Mouse (Mus musculus) liver, adult 2 months (tissue): ENCODE data around the gene Prune2. TPM values are rescaled to one million over a fixed set of nuclear protein-coding genes. Genes with fewer than 3 reads are reported as not detected.

Experiments
- DNase-seq: peaks from one replicate; pipeline ENCODE4 v3.0.0-alpha.2; 2011; ENCODE audit warnings: low read depth, low spot score; ENCODE audit errors: extremely low read depth
- H3K27ac ChIP-seq: fragments of 200-500 bp; replicated peaks from 2 replicates; pipeline ENCODE4 v1.5.1; 2012; ENCODE audit warnings: low read depth, mild to moderate bottlenecking, control low read depth, inconsistent platforms, low read length; ENCODE audit not compliant: insufficient read depth
- H3K27me3 ChIP-seq: fragments of 200-500 bp; 2 replicates; pipeline ENCODE4 v1.6.1; 2012; ENCODE audit warnings: mild to moderate bottlenecking, moderate library complexity, low read length, inconsistent platforms; ENCODE audit not compliant: control insufficient read depth, insufficient read depth
- H3K36me3 ChIP-seq: fragments of 200-500 bp; 2 replicates; pipeline ENCODE4 v1.6.1; 2012; ENCODE audit warnings: low read length, inconsistent platforms; ENCODE audit not compliant: control insufficient read depth, insufficient read depth
- H3K4me1 ChIP-seq: fragments of 200-500 bp; 2 replicates; pipeline ENCODE4 v1.6.1; 2011; ENCODE audit warnings: low read length; ENCODE audit not compliant: control insufficient read depth, insufficient read depth
- H3K4me3 ChIP-seq: fragments of 200-500 bp; 2 replicates; pipeline ENCODE4 v1.5.1; 2011; ENCODE audit warnings: low read depth, mild to moderate bottlenecking, control low read depth, low read length, moderate library complexity; ENCODE audit not compliant: insufficient read depth
- H3K79me2 ChIP-seq: fragments of 200-500 bp; 2 replicates; pipeline ENCODE4 v1.6.1; 2012; ENCODE audit warnings: inconsistent platforms, mild to moderate bottlenecking, low read length, moderate library complexity; ENCODE audit not compliant: control insufficient read depth, insufficient read depth
- H3K9ac ChIP-seq: fragments of 200-500 bp; 2 replicates; pipeline ENCODE4 v1.6.1; 2012; ENCODE audit warnings: low read depth, mild to moderate bottlenecking, control low read depth, inconsistent platforms, low read length
- CTCF ChIP-seq: fragments of 200-500 bp; IDR thresholded peaks from 2 replicates; pipeline ENCODE4 v1.5.1; 2011; ENCODE audit warnings: low read depth, low read length, control low read depth
- POLR2A ChIP-seq: fragments of 200-500 bp; IDR thresholded peaks from 2 replicates; pipeline ENCODE4 v1.6.1; 2011; ENCODE audit warnings: low read length, control low read depth; ENCODE audit not compliant: insufficient read depth; ENCODE audit errors: extremely low read depth
- WGBS: fragments of 180-500 bp; shearing (Covaris S2); methylation state at CpG from one replicate; pipeline ENCODE4 v1.1.7; 2018; 5-methylcytosine and 5-hydroxymethylcytosine counted together
- polyA plus RNA-seq: library from polyadenylated mRNA; depleted of rRNA; stranded (reverse); fragments of >200 nt; gene quantifications from 2 replicates; pipeline ENCODE4 v1.2.3, GENCODE M21; 2012
- total RNA-seq: library from RNA; depleted of rRNA; stranded (reverse); fragments of >200 nt; gene quantifications from 2 replicates; pipeline ENCODE4 v1.2.3, GENCODE M21; 2014

Prune2 gene
- total and polyA plus RNA-seq, 2 experiments = 0.06 to 0.55 TPM

- no peak for DNase-seq
- TF ChIP-seq POLR2A (no peak), CTCF (no peak)
- Histone ChIP-seq H3K4me1 (no peaks in the 10 kb centered on the region), H3K9ac (no peak overlapping the region), H3K27ac (no peak overlapping the region), H3K4me3 (no peak overlapping the region), H3K27me3 (no peaks in the 10 kb centered on the region; the same call in 1 of the 2 replicates), H3K79me2 (no peaks in the 10 kb centered on the region), H3K36me3 (no peaks in the 10 kb centered on the region)
- WGBS = 69% methylated on average over 7 of the region's 7 CpGs
Measured at GRCm38 (mm10) chr19:17250801-17251200, 294.9 kb downstream of the Prune2 start.

- Histone ChIP-seq H3K36me3 (no peaks in the 10 kb centered on the region), H3K4me1 (no peaks in the 10 kb centered on the region)
- 87% methylated on average over 8 of the region's 8 CpGs for WGBS
Measured at GRCm38 (mm10) chr19:17251453-17251852, 295.5 kb downstream of the Prune2 start.

GRCm38 (mm10) chr19:17252845-17253244 lies 296.9 kb downstream of the Prune2 start:
- H3K4me3 ChIP-seq = no peak overlapping the region
- DNase-seq = peak; percentile 13
- no peaks in the 10 kb centered on the region for H3K79me2 ChIP-seq
- H3K27me3 ChIP-seq = no peaks in the 10 kb centered on the region; the same call in 1 of the 2 replicates
- no peak for TF ChIP-seq POLR2A
- no peak for TF ChIP-seq CTCF
- no peaks in the 10 kb centered on the region for H3K36me3 ChIP-seq
- 54% methylated on average over 3 of the region's 3 CpGs for WGBS
- no peak overlapping the region for H3K27ac ChIP-seq
- no peaks in the 10 kb centered on the region for H3K4me1 ChIP-seq
- H3K9ac ChIP-seq = no peak overlapping the region

More at GRCm38 (mm10) chr19:17251453-17251852, 295.5 kb downstream of the Prune2 start:
- DNase-seq = peak; percentile 9
- no peaks in the 10 kb centered on the region for H3K79me2 ChIP-seq
- no peaks in the 10 kb centered on the region; the same call in 1 of the 2 replicates for H3K27me3 ChIP-seq
- H3K9ac ChIP-seq = no peak overlapping the region
- no peak overlapping the region for H3K4me3 ChIP-seq
- H3K27ac ChIP-seq = peak overlapping the region; percentile 35; the same call in 1 of the 2 replicates
- TF ChIP-seq POLR2A (no peak), CTCF (no peak)

GRCm38 (mm10) chr19:17255511-17255910 lies 299.6 kb downstream of the Prune2 start:
- Histone ChIP-seq H3K79me2 (no peaks in the 10 kb centered on the region), H3K27ac (no peak overlapping the region), H3K27me3 (no peaks in the 10 kb centered on the region; the same call in 1 of the 2 replicates), H3K9ac (no peak overlapping the region), H3K4me1 (no peaks in the 10 kb centered on the region), H3K4me3 (no peak overlapping the region), H3K36me3 (no peaks in the 10 kb centered on the region)
- WGBS = 78% methylated on average over 4 of the region's 4 CpGs
- no peak for DNase-seq
- no peak for TF ChIP-seq CTCF
- no peak for TF ChIP-seq POLR2A

- Histone ChIP-seq H3K79me2 (no peaks in the 10 kb centered on the region), H3K27ac (no peak overlapping the region), H3K36me3 (no peaks in the 10 kb centered on the region), H3K4me3 (no peak overlapping the region), H3K4me1 (no peaks in the 10 kb centered on the region), H3K27me3 (no peaks in the 10 kb centered on the region; the same call in 1 of the 2 replicates), H3K9ac (no peak overlapping the region)
- 81% methylated on average over 8 of the region's 8 CpGs for WGBS
- TF ChIP-seq CTCF = no peak
- TF ChIP-seq POLR2A = no peak
- no peak for DNase-seq
Measured at GRCm38 (mm10) chr19:17256388-17256787, 300.5 kb downstream of the Prune2 start.

- DNase-seq = no peak
- H3K4me3 ChIP-seq = no peak overlapping the region
- no peaks in the 10 kb centered on the region; the same call in 1 of the 2 replicates for H3K27me3 ChIP-seq
- no peaks in the 10 kb centered on the region for H3K79me2 ChIP-seq
- H3K4me1 ChIP-seq = no peaks in the 10 kb centered on the region
- 88% methylated on average over 10 of the region's 10 CpGs for WGBS
- no peaks in the 10 kb centered on the region for H3K36me3 ChIP-seq
- H3K9ac ChIP-seq = no peak overlapping the region
- TF ChIP-seq POLR2A (no peak), CTCF (no peak)
- H3K27ac ChIP-seq = no peak overlapping the region
Measured at GRCm38 (mm10) chr19:17256867-17257266, 300.9 kb downstream of the Prune2 start.
